Mouse (Mus musculus) C2C12 (cell line): ENCODE results near the gene E2f8. TPM values are rescaled to one million over a fixed set of nuclear protein-coding genes. Genes with fewer than 3 reads are reported as not detected.

Experiments used
- H3K27me3 ChIP-seq: one replicate; pipeline ENCODE4 v1.6.1; 2011; ENCODE audit not compliant: control insufficient read depth, insufficient read depth, insufficient read length
- H3K36me3 ChIP-seq: one replicate; pipeline ENCODE4 v1.6.1; 2011; ENCODE audit not compliant: control insufficient read depth, insufficient read depth
- H3K4me3 ChIP-seq: one replicate; pipeline ENCODE4 v1.5.1; 2011; ENCODE audit warnings: mild to moderate bottlenecking, control low read depth; ENCODE audit not compliant: poor library complexity, insufficient read depth, severe bottlenecking
- H3K79me2 ChIP-seq: one replicate; pipeline ENCODE4 v1.6.1; 2011; ENCODE audit not compliant: control insufficient read depth, insufficient read depth
- H3K79me3 ChIP-seq: one replicate; pipeline ENCODE4 v1.6.1; 2011; ENCODE audit warnings: low read depth, control low read depth
- H3ac ChIP-seq: one replicate; pipeline ENCODE3; 2011; ENCODE audit warnings: low read depth; ENCODE audit not compliant: control insufficient read depth, insufficient read length
- CEBPB ChIP-seq: IDR thresholded peaks from one replicate; pipeline ENCODE4 v1.6.1; 2011; ENCODE audit warnings: low read depth, mild to moderate bottlenecking, control low read depth, moderate library complexity
- CTCF ChIP-seq: IDR thresholded peaks from one replicate; pipeline ENCODE4 v1.5.1; 2011; ENCODE audit not compliant: control insufficient read depth, insufficient read depth, insufficient read length
- FOSL1 ChIP-seq: IDR thresholded peaks from one replicate; pipeline ENCODE4 v1.8.0; 2011; ENCODE audit warnings: mild to moderate bottlenecking, low read length; ENCODE audit not compliant: poor library complexity, insufficient read depth, severe bottlenecking
- MAX ChIP-seq: IDR thresholded peaks from one replicate; pipeline ENCODE4 v1.6.1; 2011; ENCODE audit warnings: mild to moderate bottlenecking, control low read depth
- MYOD1 ChIP-seq: IDR thresholded peaks from one replicate; pipeline ENCODE4 v1.6.1; 2011; ENCODE audit warnings: low read depth; ENCODE audit not compliant: control insufficient read depth, insufficient read length
- MYOG ChIP-seq: IDR thresholded peaks from one replicate; pipeline ENCODE4 v1.6.1; 2011; ENCODE audit not compliant: control insufficient read depth, insufficient read length; ENCODE audit errors: extremely low read depth
- USF1 ChIP-seq: IDR thresholded peaks from one replicate; pipeline ENCODE4 v1.6.1; 2011; ENCODE audit warnings: low read depth, mild to moderate bottlenecking, control low read depth, moderate library complexity
- polyA plus RNA-seq: library from polyadenylated mRNA; unstranded; fragments of >200 nt; fragmentation: generic; extraction: Trizol; gene quantifications from one replicate; pipeline ENCODE4 v1.2.1, GENCODE M21; 2012; ENCODE audit warnings: missing spikeins

E2f8 gene
- polyA plus RNA-seq, 1 experiment: 28.2 TPM

DNA sequence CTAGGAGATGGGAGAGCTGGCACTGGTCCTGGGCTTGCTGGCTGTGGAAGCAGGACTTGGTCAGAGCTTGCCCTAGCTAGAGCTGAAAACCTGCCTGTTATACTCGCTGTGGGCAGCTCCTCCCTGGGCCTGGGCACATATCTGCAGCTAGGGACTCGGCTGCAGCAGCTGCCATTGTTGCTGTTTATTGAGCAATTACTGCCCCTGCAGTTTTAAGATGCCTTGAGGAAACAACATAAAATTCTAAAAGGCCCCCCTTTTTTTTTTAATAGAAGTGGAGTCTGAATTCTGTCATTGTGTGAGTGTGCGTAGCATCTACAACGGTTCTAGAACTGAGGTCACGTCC is 2.8 kb upstream of the E2f8 start:
- no peaks in the 10 kb centered on the region for H3K27me3 ChIP-seq
- peaks cover 28% of the 10 kb centered on the region for H3K79me2 ChIP-seq
- H3K36me3 ChIP-seq: peaks cover 7% of the 10 kb centered on the region
- H3ac ChIP-seq: no peak overlapping the region
- H3K79me3 ChIP-seq: peaks cover 16% of the 10 kb centered on the region
- TF ChIP-seq CTCF: no peak
- TF ChIP-seq USF1: no peak
- no peak for TF ChIP-seq MYOG
- TF ChIP-seq MAX: no peak
- TF ChIP-seq MYOD1: no peak
- TF ChIP-seq CEBPB: no peak
- no peak for TF ChIP-seq FOSL1
- no peak overlapping the region for H3K4me3 ChIP-seq

DNA sequence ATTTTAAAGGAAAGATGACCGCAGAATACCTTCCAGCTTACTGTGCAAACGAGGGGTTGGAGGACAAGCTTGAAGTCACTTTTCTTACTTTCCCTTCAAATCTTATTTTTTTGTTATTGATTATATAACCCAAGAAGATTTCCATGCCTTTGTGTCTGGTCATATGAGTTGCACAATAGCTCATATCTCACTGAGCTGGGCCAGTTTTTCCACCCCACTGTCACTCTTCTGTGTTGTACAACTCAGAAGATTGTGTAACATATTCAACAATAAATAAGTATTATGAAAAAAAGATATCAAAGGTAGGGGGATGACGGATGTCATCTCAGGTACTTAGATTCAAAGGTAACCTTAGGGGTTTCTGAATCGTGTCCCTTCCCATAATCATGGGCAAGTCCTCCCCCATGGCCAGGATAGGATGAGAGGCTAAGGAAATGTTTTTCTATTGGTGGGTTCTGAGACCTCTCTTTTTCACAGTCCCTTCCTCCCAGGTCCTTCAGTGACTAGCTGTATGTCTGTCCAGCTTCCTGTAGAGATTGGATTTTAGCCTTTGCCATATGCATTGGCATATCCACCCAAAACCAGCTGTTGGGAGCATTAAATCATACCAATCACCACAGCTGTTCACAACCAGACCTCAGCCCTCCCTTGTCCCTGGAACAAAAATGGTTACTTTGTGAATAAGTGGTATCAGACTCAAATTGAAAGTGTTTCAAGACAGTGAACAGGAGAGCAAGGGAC is 2.3 kb upstream of the E2f8 start:
- Histone ChIP-seq H3K79me3 (peaks cover 21% of the 10 kb centered on the region), H3ac (no peak overlapping the region), H3K27me3 (no peaks in the 10 kb centered on the region), H3K36me3 (peaks cover 12% of the 10 kb centered on the region), H3K79me2 (peaks cover 33% of the 10 kb centered on the region), H3K4me3 (no peak overlapping the region)
- no peak for TF ChIP-seq CTCF
- no peak for TF ChIP-seq MAX
- peak; percentile 81 for TF ChIP-seq CEBPB
- TF ChIP-seq MYOG: no peak
- no peak for TF ChIP-seq USF1
- peak; percentile 96 for TF ChIP-seq MYOD1

DNA sequence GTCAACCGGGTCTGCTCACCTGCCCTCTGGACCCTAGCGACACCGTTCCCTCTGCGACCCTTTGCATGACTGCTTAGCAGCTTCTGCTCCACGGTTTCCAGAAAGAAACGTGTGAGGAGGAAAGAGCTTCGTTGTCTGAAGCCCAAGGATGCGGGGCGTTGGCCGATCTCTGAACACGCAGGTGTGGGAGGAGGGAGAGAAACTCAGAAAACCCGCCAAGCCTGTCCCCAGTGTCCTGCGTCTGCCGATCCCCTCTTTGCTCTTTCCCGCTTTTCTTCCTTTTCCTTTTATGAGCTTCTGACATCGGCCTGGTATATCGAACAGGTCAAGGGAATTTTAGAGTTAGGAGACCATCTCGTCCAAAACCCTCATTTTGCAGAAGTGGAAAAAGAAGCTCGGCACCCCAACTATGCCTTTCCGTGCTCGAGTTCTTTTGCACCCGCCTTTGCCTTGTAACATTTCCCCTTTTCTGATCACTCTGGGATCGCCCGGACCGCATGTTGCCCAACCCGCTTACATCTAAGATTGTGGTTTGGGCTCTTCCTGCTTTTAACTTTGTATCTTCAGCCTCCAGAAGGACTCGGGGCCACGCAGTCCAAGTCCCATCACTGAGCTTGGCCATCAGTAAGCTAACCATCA is 694 bp upstream of the E2f8 start:
- peak; percentile 38 for TF ChIP-seq CEBPB
- no peak for TF ChIP-seq MYOD1
- no peak for TF ChIP-seq USF1

DNA sequence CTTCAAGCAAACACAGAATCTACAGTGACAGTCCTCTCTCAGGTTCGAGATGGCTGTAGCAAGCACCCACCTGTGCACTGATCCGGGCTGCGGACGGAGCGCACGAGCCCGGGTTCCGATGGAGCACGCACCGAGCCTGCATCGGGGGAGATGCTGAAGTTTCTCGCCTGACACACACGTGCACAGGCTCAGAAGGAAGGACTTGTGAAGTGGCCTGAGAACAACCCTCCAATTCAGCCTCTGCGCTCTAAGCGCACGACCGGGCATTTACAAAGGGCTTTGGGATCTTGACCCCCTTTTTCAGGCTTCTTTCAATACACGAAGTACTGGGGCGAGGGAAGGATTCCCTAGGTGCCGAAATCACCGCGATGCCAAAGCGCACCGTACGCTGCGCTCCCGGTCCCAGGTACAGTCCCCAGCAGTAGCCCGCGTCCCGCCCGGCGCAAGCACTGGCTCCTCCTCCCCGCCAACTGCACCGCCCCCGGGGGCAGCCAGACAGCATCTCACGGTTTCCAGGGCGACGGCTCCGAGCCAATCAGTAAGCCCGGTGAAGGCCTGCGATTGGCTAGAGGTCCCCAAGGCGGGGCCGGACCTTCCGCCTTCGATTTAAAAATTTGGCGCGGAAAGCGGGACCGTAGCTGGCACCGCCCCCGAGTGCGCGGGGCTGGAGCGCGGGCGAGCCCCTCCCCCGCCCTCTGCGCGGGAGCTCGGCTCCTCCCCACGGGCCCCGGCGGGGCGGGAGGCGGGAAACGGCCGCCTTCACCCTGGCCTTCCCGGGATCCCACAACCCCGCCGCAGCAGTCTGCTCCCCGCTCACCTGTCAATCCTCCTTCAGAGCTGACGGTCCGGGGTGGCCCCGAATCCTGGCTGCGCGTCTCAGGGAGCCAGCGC is 560 bp downstream of the E2f8 start:
- TF ChIP-seq MYOG (no peak), USF1 (no peak), MAX (no peak), CTCF (no peak), FOSL1 (no peak), MYOD1 (no peak), CEBPB (no peak)
- Histone ChIP-seq H3ac (peak overlapping the region; percentile 98), H3K79me3 (peaks cover 42% of the 10 kb centered on the region), H3K79me2 (peaks cover 61% of the 10 kb centered on the region), H3K27me3 (no peaks in the 10 kb centered on the region), H3K4me3 (peak overlapping the region; percentile 73), H3K36me3 (peaks cover 37% of the 10 kb centered on the region)

More for the DNA sequence above, 694 bp upstream of the E2f8 start:
- Histone ChIP-seq H3ac (peak overlapping the region; percentile 79), H3K4me3 (peak overlapping the region; percentile 73), H3K27me3 (no peaks in the 10 kb centered on the region), H3K36me3 (peaks cover 24% of the 10 kb centered on the region), H3K79me2 (peaks cover 48% of the 10 kb centered on the region), H3K79me3 (peaks cover 33% of the 10 kb centered on the region)

DNA sequence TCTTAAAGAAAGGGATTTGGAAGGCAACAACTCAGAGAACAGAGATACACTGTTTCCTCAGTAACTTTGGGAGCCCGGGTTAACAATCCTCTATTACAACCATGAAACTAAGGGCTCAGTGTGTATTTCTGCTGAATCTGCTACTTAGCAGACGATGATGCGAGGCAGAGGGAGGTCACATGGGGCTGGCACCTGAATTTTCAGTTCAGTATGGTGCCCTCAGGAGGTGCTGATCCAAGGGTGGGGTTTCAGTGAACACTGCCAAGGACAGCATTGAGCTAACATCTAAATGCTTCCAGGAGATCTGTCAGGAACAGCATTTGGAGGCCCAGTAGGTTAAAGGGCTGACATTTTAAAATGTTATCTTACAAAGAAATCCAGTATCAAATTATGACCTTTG is 1.8 kb downstream of the E2f8 start:
- H3ac ChIP-seq: peak overlapping the region; percentile 68
- peaks cover 50% of the 10 kb centered on the region for H3K79me3 ChIP-seq

More for the DNA sequence above, 1.8 kb downstream of the E2f8 start:
- TF ChIP-seq MAX (no peak), USF1 (peak; percentile 76), MYOD1 (no peak)
- Histone ChIP-seq H3K36me3 (peaks cover 49% of the 10 kb centered on the region), H3K79me2 (peaks cover 73% of the 10 kb centered on the region), H3K27me3 (no peaks in the 10 kb centered on the region), H3K4me3 (peak overlapping the region; percentile 73)
